Mouse (Mus musculus): ENCODE data around the gene Olfr877. TPM values are rescaled to one million over a fixed set of nuclear protein-coding genes. Genes with fewer than 3 reads are reported as not detected.
A peak's percentile ranks its signal among the peaks of the same experiment; 100 is the strongest.

Olfr877 gene
- total RNA-seq (2021): 1 to 10 TPM in 1 of 2 experiments, not detected in 1; 1.1 TPM
- long read RNA-seq, experiment 1, partial matches to known transcripts: 0 of 2 reads
- long read RNA-seq, experiment 1, other reads (novel, unspliced or antisense): 0 of 2 reads
- long read RNA-seq, experiment 2: 0 reads

- no peak for DNase-seq
Observed at GRCm38 (mm10) chr9:37853969-37854368, at the start of gene Olfr877. Olfr877 (plus strand) TSS chr9:37854269.

GRCm38 (mm10) chr9:37807235-37807634 is 46.8 kb upstream of the Olfr877 start:
- no peak for DNase-seq

DNA sequence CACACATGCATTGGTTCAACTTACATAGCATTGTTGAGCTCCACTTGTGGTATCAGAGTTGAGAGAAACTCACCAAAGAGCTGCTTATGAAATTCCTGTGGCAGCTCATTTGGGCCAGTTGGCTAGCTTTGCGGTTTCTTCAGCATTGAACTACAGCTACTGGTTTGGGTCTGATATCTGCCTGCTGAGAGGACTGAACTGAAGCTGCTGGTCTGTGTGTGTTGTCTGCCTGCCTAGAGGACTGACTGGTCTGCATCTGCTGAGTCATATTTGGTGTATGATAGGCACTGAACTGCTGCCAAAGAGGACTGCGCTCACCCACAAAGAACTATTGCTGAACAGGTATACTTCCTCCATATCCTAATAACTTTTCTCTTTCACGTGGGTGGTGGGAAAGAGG is 45.6 kb upstream of the Olfr877 start:
- DNase-seq: peak; percentile 36 to 42

DNA sequence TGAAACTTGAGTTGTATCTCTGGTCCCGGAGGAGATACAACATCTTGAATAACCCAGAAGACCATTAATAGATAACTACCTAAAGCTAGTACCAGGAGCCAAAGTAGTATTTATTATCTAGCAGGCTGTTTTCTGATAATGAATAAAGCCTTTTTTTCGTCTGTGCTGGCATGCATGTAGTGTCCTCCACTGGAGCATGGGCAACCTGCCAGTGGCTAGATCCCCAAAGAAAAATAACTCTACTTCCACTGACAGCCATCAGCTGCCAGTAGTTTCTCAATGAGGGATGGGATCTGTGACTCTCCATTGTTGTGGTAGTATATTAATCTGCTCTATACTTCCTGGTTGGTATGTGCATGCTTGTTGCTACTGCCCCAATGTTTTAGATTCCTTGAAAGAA is 45.1 kb upstream of the Olfr877 start:
- peak; percentile 74 to 76 for DNase-seq

- no peak for DNase-seq
Observed at GRCm38 (mm10) chr9:37814696-37815095, 39.4 kb upstream of the Olfr877 start.

GRCm38 (mm10) chr9:37829881-37830280 is 24.2 kb upstream of the Olfr877 start:
- DNase-seq: no peak

DNA sequence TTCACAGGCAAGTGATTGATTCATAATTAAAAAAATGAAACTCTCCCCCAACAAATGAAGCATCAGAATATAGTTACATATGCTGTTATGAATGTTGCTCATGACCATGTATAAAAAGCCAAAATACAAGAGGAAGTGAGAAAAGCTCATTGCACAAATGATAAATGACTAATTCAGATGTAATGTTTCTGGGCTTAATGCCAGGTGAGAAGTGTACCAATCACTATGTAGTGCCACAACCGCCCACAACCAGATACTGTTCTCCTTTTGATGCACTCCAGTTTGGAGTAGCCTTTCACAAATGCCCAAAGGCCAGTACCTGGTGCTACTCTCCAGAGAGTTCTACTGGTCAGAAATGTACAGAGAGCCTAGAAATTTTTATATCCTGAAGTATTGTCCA is 20.7 kb upstream of the Olfr877 start:
- DNase-seq: peak in 1 of 2 experiments; percentile 2

DNA sequence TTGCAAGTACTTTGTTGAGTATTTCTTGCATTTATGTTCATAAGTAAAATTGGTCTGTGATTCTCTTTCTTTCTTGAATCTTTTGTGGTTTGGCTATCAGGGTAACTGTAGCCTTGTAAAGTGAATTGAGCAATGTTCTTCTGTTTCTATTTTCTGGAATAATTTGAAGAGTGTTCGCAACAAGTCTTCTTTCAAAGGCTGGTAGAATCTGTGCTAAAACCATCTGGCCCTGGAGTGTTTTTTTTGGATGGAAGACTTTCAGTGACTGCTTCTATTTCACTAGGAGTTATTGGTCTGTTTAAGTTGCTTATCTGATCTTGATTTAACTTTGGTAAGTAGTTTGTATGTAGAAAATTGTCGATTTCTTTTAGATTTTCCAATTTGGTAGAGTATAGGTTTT is 4.8 kb upstream of the Olfr877 start:
- no peak for DNase-seq

- DNase-seq: no peak
Observed at GRCm38 (mm10) chr9:37863325-37863724, 9.3 kb downstream of the Olfr877 start.

- DNase-seq: peak; percentile 45 to 56
Observed at GRCm38 (mm10) chr9:37870246-37870645, 16.2 kb downstream of the Olfr877 start.

DNA sequence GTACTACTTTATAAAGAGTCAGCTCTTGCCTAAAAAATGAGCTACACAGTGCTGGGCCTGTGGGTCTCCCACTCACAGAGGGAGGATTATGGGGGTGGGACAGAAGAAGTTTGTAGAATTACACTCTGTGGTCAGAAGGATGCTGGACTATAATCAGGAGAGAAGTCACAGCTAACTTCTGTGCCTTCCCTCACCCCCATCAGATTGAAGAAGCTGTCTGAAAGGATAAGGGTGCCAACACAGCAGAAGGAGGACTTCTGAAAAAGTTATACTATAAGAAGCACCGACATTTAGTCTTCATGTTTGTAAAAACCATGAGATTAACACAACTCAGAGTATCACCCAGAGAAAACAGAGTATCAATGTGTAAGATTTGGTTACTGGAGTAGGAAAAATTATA is 17.0 kb downstream of the Olfr877 start:
- no peak for DNase-seq

DNA sequence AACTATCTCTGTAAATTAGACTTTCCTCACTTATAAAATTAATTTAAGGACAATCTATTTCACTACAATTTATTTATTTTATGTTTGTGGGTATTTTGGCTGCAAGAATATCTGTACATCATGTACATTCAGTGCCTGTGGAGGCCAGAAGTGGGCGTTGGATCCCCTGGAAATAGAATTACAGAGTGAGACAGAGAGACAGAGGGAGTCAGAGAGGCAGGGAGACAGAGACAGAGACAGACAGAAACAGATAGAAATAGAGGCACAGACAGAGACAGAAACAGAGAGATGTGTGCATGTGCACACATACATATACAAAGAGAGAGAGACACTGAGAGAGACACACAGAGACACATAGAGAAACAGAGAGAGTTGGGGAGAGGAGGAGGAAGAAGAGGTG is 17.5 kb downstream of the Olfr877 start:
- no peak for DNase-seq

DNA sequence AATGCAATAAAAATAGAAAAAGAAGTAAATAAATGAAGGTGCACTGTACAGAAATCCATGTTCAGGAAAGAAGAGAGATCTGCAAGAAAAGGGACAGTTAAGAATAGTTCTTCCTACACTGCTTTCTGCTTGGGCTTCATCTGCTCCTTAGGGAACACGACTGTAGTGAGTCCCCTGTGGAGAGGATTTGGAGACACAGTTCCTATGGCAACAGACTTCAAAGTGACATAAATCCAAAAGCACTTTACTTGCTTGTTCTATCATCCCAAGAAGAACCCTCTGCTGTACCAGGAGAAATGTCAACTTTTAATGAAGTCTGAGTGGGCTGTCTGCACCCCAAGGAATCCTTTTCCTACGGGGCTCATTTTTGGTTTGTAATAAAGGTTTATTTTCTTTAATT is 36.9 kb downstream of the Olfr877 start:
- DNase-seq: no peak

DNA sequence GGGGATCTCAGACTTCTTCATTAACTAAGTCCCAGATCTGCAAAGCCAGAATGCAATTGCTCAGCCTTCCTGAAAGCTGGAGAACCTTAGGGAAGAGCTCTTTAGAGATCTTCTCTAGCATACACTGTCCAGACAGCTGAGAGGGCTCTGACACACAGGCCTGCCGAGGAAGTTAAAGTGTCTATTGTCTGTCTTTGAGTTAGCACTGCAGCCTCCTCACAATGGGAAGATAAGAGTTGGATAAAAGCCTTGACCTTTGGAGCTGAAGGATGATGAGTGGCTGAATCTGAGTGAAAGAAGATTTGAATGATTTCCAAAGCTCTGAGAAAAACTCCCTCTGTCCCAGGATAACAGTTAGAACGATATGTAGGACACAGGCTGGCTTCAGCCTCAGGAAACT is 42.6 kb downstream of the Olfr877 start, which contains the start of gene Olfr145:
Olfr145 (plus strand) TSS at position 64 of the 400 bp plus-strand sequence.
- DNase-seq: peak; percentile 22 to 38

- DNase-seq: no peak
Observed at GRCm38 (mm10) chr9:37905555-37905954, 51.5 kb downstream of the Olfr877 start.

Other genes starting within 250 kb of the Olfr877 start
- gene Spa17, start 240.5 kb upstream of the Olfr877 start, total RNA-seq (2021): 1 to 10 TPM; 3.0 to 4.4 TPM
- 10 to 100 TPM; 82.0 to 91.9 TPM for gene Tbrg1, start 197.0 kb upstream of the Olfr877 start, total RNA-seq (2021)
- under 1 TPM in 1 of 2 experiments, not detected in 1; 0.16 TPM for gene Panx3, start 185.0 kb upstream of the Olfr877 start, total RNA-seq (2021)
- not detected for gene Olfr160, start 138.0 kb upstream of the Olfr877 start, total RNA-seq (2021)
- not detected for gene Olfr874, start 109.2 kb upstream of the Olfr877 start, total RNA-seq (2021)
- not detected for gene Olfr875, start 82.4 kb upstream of the Olfr877 start, total RNA-seq (2021)
- not detected for gene Olfr876, start 51.2 kb upstream of the Olfr877 start, total RNA-seq (2021)
- gene Olfr145, start 42.5 kb downstream of the Olfr877 start, total RNA-seq (2021): not detected
- not detected for gene Olfr878, start 63.6 kb downstream of the Olfr877 start, total RNA-seq (2021)
- not detected for gene Olfr881, start 137.6 kb downstream of the Olfr877 start, total RNA-seq (2021)
- gene Olfr883, start 171.5 kb downstream of the Olfr877 start, total RNA-seq (2021): not detected
- gene Olfr884, start 192.3 kb downstream of the Olfr877 start, total RNA-seq (2021): not detected
- gene Olfr885, start 207.1 kb downstream of the Olfr877 start, total RNA-seq (2021): not detected
- not detected for gene Olfr887, start 229.8 kb downstream of the Olfr877 start, total RNA-seq (2021)